8 mouse cellular contexts compared by ENCODE assay signal in genomic region chr8:71312700-71313099, GRCm38 (mm10). TPM values are rescaled to one million over a fixed set of nuclear protein-coding genes. Genes with fewer than 3 reads are reported as not detected.
DNase-seq lines count a peak whose midpoint lies in the region; ATAC-seq and TF ChIP-seq lines count a peak whose summit lies in the region.

No protein-coding gene starts in this region.

- peak overlapping the region; percentile 20; the same call in 1 of the 2 replicates for H3K4me2 ChIP-seq in heart, postnatal 0 days (ENCODE audit: low read depth, low read length)
- H3K4me2 ChIP-seq in liver, embryonic 12.5 days = no peak overlapping the region

- 9% methylated on average over 1 of the region's 1 CpGs for WGBS in heart, postnatal 0 days
- WGBS in liver, embryonic 12.5 days (ENCODE audit: insufficient replicate concordance) = 66% methylated on average over 1 of the region's 1 CpGs

- peak; percentile 10 for DNase-seq in ovary, adult 18-20 months (ENCODE audit: low spot score)
- DNase-seq in ovary, postnatal 10 days (ENCODE audit: low spot score) = no peak
- peak; percentile 11 for DNase-seq in embryo, embryonic 9.5 days (ENCODE audit: extremely low spot score)
- peak; percentile 95 for DNase-seq in heart, postnatal 0 days (ENCODE audit: low spot score)
- DNase-seq in skeletal muscle tissue, adult 2 months (ENCODE audit: low read depth, low spot score) = peak; percentile 73
- DNase-seq in thymus, adult 18-20 months = no peak
- DNase-seq in spleen, postnatal 10 days (ENCODE audit: low spot score in 2 of 2) = no peak

- ATAC-seq in heart, postnatal 0 days (ENCODE audit: insufficient read depth, low read depth) = peak; percentile 93
- ATAC-seq in liver, embryonic 12.5 days = peak; percentile 16; the same call in 1 of the 2 replicates

- TF ChIP-seq CTCF in heart, postnatal 0 days (IDR thresholded peaks at IDR 0.05; ENCODE audit: low read depth) = no peak

- no peaks in the 10 kb centered on the region for H3K9me3 ChIP-seq in heart, postnatal 0 days (replicated peaks; ENCODE audit: control insufficient read depth, low read length)
- H3K9me3 ChIP-seq in liver, embryonic 12.5 days (replicated peaks) = no peaks in the 10 kb centered on the region

- H3K4me1 ChIP-seq in heart, postnatal 0 days (ENCODE audit: control insufficient read depth, insufficient read depth) = peaks cover 42% of the 10 kb centered on the region
- peaks cover 76% of the 10 kb centered on the region for H3K4me1 ChIP-seq in liver, embryonic 12.5 days

- no peak overlapping the region for H3K9ac ChIP-seq in heart, postnatal 0 days (replicated peaks; ENCODE audit: low read depth, low read length)
- H3K9ac ChIP-seq in liver, embryonic 12.5 days = no peak overlapping the region

- H3K27ac ChIP-seq in heart, postnatal 0 days (ENCODE audit: low read depth) = peak overlapping the region; percentile 95
- H3K27ac ChIP-seq in liver, embryonic 12.5 days = peak overlapping the region; percentile 91

- H3K27me3 ChIP-seq in heart, postnatal 0 days (ENCODE audit: control insufficient read depth, insufficient read depth, low read length) = no peaks in the 10 kb centered on the region
- no peaks in the 10 kb centered on the region for H3K27me3 ChIP-seq in liver, embryonic 12.5 days (replicated peaks)

- peak; percentile 75 for TF ChIP-seq EP300 in heart, postnatal 0 days (IDR thresholded peaks at IDR 0.05; ENCODE audit: low read depth)

- peaks cover 6% of the 10 kb centered on the region; the same call in 1 of the 2 replicates for H3K36me3 ChIP-seq in heart, postnatal 0 days (replicated peaks; ENCODE audit: control insufficient read depth, insufficient read depth, low read length)
- H3K36me3 ChIP-seq in liver, embryonic 12.5 days = peaks cover 26% of the 10 kb centered on the region

- H3K4me3 ChIP-seq in heart, postnatal 0 days (ENCODE audit: low read depth, low read length) = no peak overlapping the region
- H3K4me3 ChIP-seq in liver, embryonic 12.5 days = no peak overlapping the region

RNA-seq across cellular contexts. Expression of gene Haus8, which starts 40.0 kb away (rescaled TPM):
- total RNA-seq in heart, postnatal 0 days (2014; rRNA removed; ENCODE audit: low replicate concordance) = 50.6 and 53.9 TPM in 2 replicates
- polyA plus RNA-seq in heart, postnatal 0 days (2015; fragmentation: Nextera tagmentation; extraction: Ambion mirVana) = 58.3 and 64.3 TPM in 2 replicates
- polyA plus RNA-seq in liver, embryonic 12.5 days (2016; fragmentation: Nextera tagmentation; extraction: Ambion mirVana) = 60.1 and 62.8 TPM in 2 replicates

RNA-seq across cellular contexts. Expression of gene Myo9b, which starts 40.2 kb away (rescaled TPM):
- total RNA-seq in heart, postnatal 0 days (2014; rRNA removed; ENCODE audit: low replicate concordance) = 35.0 and 40.7 TPM in 2 replicates
- polyA plus RNA-seq in heart, postnatal 0 days (2015; fragmentation: Nextera tagmentation; extraction: Ambion mirVana) = 6.7 and 7.1 TPM in 2 replicates
- 13.5 and 13.8 TPM in 2 replicates for polyA plus RNA-seq in liver, embryonic 12.5 days (2016; fragmentation: Nextera tagmentation; extraction: Ambion mirVana)

RNA-seq across cellular contexts. Expression of gene Use1, which starts 53.9 kb away (rescaled TPM):
- total RNA-seq in heart, postnatal 0 days (2014; rRNA removed; ENCODE audit: low replicate concordance) = 91.3 and 127 TPM in 2 replicates
- 94.8 and 107 TPM in 2 replicates for polyA plus RNA-seq in heart, postnatal 0 days (2015; fragmentation: Nextera tagmentation; extraction: Ambion mirVana)
- 60.2 and 61.1 TPM in 2 replicates for polyA plus RNA-seq in liver, embryonic 12.5 days (2016; fragmentation: Nextera tagmentation; extraction: Ambion mirVana)

RNA-seq across cellular contexts. Expression of gene Ocel1, which starts 58.4 kb away (rescaled TPM):
- total RNA-seq in heart, postnatal 0 days (2014; rRNA removed; ENCODE audit: low replicate concordance) = 10.2 and 10.6 TPM in 2 replicates
- 5.7 and 5.9 TPM in 2 replicates for polyA plus RNA-seq in heart, postnatal 0 days (2015; fragmentation: Nextera tagmentation; extraction: Ambion mirVana)
- polyA plus RNA-seq in liver, embryonic 12.5 days (2016; fragmentation: Nextera tagmentation; extraction: Ambion mirVana) = 6.8 and 6.9 TPM in 2 replicates

Comparison
In these comparisons a context has a peak if more than half of its experiments do, and no peak if none do; other contexts are left out.
1. DNase-seq: peak in ovary, adult 18-20 months (single experiment), embryo, embryonic 9.5 days (single experiment), heart, postnatal 0 days (single experiment) and skeletal muscle tissue, adult 2 months (single experiment); none in ovary, postnatal 10 days (single experiment), thymus, adult 18-20 months (0 of 2) and spleen, postnatal 10 days (0 of 2).